Mouse (Mus musculus) midbrain, embryonic 14.5 days (tissue): ENCODE data around the gene Lrch1. TPM values are rescaled to one million over a fixed set of nuclear protein-coding genes. Genes with fewer than 3 reads are reported as not detected.

Experiments used
- ATAC-seq: fragments of 200-750 bp; cut with Nextera tagmentation; 2 replicates; pipeline ENCODE4 v1.8.0; 2017; ENCODE audit warnings: moderate number of reproducible peaks, moderate library complexity; ENCODE audit not compliant: low FRiP score, low TSS enrichment
- DNase-seq: peaks from one replicate; pipeline ENCODE4 v3.0.0-alpha.2; 2015
- H3K27ac ChIP-seq: fragments of 300-500 bp; sonication (generic); replicated peaks from 2 replicates; pipeline ENCODE4 v1.5.1; 2014; ENCODE audit warnings: mild to moderate bottlenecking, low read depth, low read length, moderate library complexity
- H3K27me3 ChIP-seq: fragments of 300-500 bp; sonication (generic); 2 replicates; pipeline ENCODE4 v1.6.1; 2014; ENCODE audit warnings: low read length, control low read depth, mixed read lengths; ENCODE audit not compliant: control insufficient read depth, insufficient read depth
- H3K36me3 ChIP-seq: fragments of 300-500 bp; sonication (generic); 2 replicates; pipeline ENCODE4 v1.6.1; 2014; ENCODE audit warnings: low read length, control low read depth; ENCODE audit not compliant: control insufficient read depth, insufficient read depth
- H3K4me1 ChIP-seq: fragments of 300-500 bp; sonication (generic); 2 replicates; pipeline ENCODE4 v1.6.1; 2014; ENCODE audit warnings: mild to moderate bottlenecking, antibody characterized with exemption, low read length, control low read depth; ENCODE audit not compliant: control insufficient read depth, insufficient read depth
- H3K4me2 ChIP-seq: fragments of 300-500 bp; sonication (generic); 2 replicates; pipeline ENCODE4 v1.6.1; 2014; ENCODE audit warnings: mild to moderate bottlenecking, low read length, moderate library complexity
- H3K4me3 ChIP-seq: fragments of 300-500 bp; sonication (generic); replicated peaks from 2 replicates; pipeline ENCODE4 v1.5.1; 2014; ENCODE audit warnings: low read depth, low read length
- H3K9ac ChIP-seq: fragments of 300-500 bp; sonication (generic); replicated peaks from 2 replicates; pipeline ENCODE4 v1.6.1; 2014; ENCODE audit warnings: mild to moderate bottlenecking, low read length, moderate library complexity
- H3K9me3 ChIP-seq: fragments of 300-500 bp; sonication (generic); 2 replicates; pipeline ENCODE4 v1.6.1; 2016; ENCODE audit warnings: low read length, control low read depth, mixed read lengths; ENCODE audit not compliant: control insufficient read depth
- WGBS: fragments of 180-500 bp; shearing (Covaris S2); extraction: QIAGEN DNeasy Blood & Tissue Kit; methylation state at CpG from one replicate; pipeline ENCODE4 v1.1.7; 2014; 5-methylcytosine and 5-hydroxymethylcytosine counted together
- polyA plus RNA-seq: library from polyadenylated mRNA; unstranded; fragments of >200 nt; fragmentation: Nextera tagmentation; extraction: Ambion mirVana; gene quantifications from 2 replicates; pipeline ENCODE4 v1.2.1, GENCODE M21; 2014

Gene Lrch1
- polyA plus RNA-seq, 1 experiment from 2014 or later, result 19.4 TPM

- no peak for DNase-seq
- Histone ChIP-seq H3K4me2 (no peak overlapping the region), H3K27me3 (no peaks in the 10 kb centered on the region), H3K9me3 (no peaks in the 10 kb centered on the region), H3K36me3 (no peaks in the 10 kb centered on the region), H3K27ac (no peak overlapping the region), H3K4me3 (no peak overlapping the region), H3K4me1 (no peaks in the 10 kb centered on the region), H3K9ac (no peak overlapping the region)
- WGBS, result 93% methylated on average over 5 of the region's 5 CpGs
- no peak for ATAC-seq
These were observed 35.4 kb upstream of the Lrch1 start for GRCm38 (mm10) chr14:74983079-74983478.

- no peaks in the 10 kb centered on the region for H3K36me3 ChIP-seq
- DNase-seq (no peak), ATAC-seq (no peak)
- 73% methylated on average over 3 of the region's 3 CpGs for WGBS
- H3K27me3 ChIP-seq, result no peaks in the 10 kb centered on the region
- H3K4me1 ChIP-seq, result no peaks in the 10 kb centered on the region
- H3K27ac ChIP-seq, result no peak overlapping the region
- H3K9ac ChIP-seq, result no peak overlapping the region
- H3K9me3 ChIP-seq, result no peaks in the 10 kb centered on the region
- H3K4me2 ChIP-seq, result no peak overlapping the region
- no peak overlapping the region for H3K4me3 ChIP-seq
These were observed 33.3 kb upstream of the Lrch1 start for GRCm38 (mm10) chr14:74981016-74981415.

- H3K27me3 ChIP-seq, result no peaks in the 10 kb centered on the region
- 76% methylated on average over 6 of the region's 6 CpGs for WGBS
- H3K27ac ChIP-seq, result no peak overlapping the region
- H3K9ac ChIP-seq, result no peak overlapping the region
- no peaks in the 10 kb centered on the region for H3K4me1 ChIP-seq
- no peak overlapping the region for H3K4me2 ChIP-seq
- no peak for DNase-seq
- ATAC-seq, result no peak
- no peaks in the 10 kb centered on the region for H3K9me3 ChIP-seq
- no peak overlapping the region for H3K4me3 ChIP-seq
- H3K36me3 ChIP-seq, result no peaks in the 10 kb centered on the region
These were observed 29.3 kb upstream of the Lrch1 start for GRCm38 (mm10) chr14:74976972-74977371.

GRCm38 (mm10) chr14:74974136-74974651 is 26.5 kb upstream of the Lrch1 start:
- Histone ChIP-seq H3K9ac (no peak overlapping the region), H3K36me3 (no peaks in the 10 kb centered on the region), H3K9me3 (no peaks in the 10 kb centered on the region), H3K27ac (no peak overlapping the region), H3K27me3 (no peaks in the 10 kb centered on the region), H3K4me3 (no peak overlapping the region), H3K4me1 (no peaks in the 10 kb centered on the region), H3K4me2 (no peak overlapping the region)
- DNase-seq, result no peak
- ATAC-seq, result no peak
- WGBS, result 80% methylated on average over 10 of the region's 10 CpGs

GRCm38 (mm10) chr14:74972687-74973086 is 25.0 kb upstream of the Lrch1 start:
- H3K4me3 ChIP-seq, result no peak overlapping the region
- WGBS, result 90% methylated on average over 5 of the region's 5 CpGs

GRCm38 (mm10) chr14:74972216-74972615 is 24.5 kb upstream of the Lrch1 start:
- Histone ChIP-seq H3K36me3 (no peaks in the 10 kb centered on the region), H3K9me3 (no peaks in the 10 kb centered on the region), H3K9ac (no peak overlapping the region), H3K4me2 (no peak overlapping the region), H3K4me1 (no peaks in the 10 kb centered on the region), H3K4me3 (no peak overlapping the region), H3K27me3 (no peaks in the 10 kb centered on the region), H3K27ac (no peak overlapping the region)
- DNase-seq (no peak), ATAC-seq (no peak)
- WGBS, result 84% methylated on average over 3 of the region's 3 CpGs

More at GRCm38 (mm10) chr14:74972687-74973086, 25.0 kb upstream of the Lrch1 start:
- DNase-seq (no peak), ATAC-seq (no peak)
- H3K27ac ChIP-seq, result no peak overlapping the region
- no peaks in the 10 kb centered on the region for H3K27me3 ChIP-seq
- no peaks in the 10 kb centered on the region for H3K9me3 ChIP-seq
- H3K4me2 ChIP-seq, result no peak overlapping the region
- H3K9ac ChIP-seq, result no peak overlapping the region
- H3K4me1 ChIP-seq, result no peaks in the 10 kb centered on the region
- H3K36me3 ChIP-seq, result no peaks in the 10 kb centered on the region

GRCm38 (mm10) chr14:74963402-74963764 is 15.7 kb upstream of the Lrch1 start:
- Histone ChIP-seq H3K4me2 (no peak overlapping the region), H3K27ac (no peak overlapping the region), H3K4me3 (no peak overlapping the region), H3K36me3 (no peaks in the 10 kb centered on the region), H3K27me3 (no peaks in the 10 kb centered on the region), H3K9ac (no peak overlapping the region), H3K9me3 (peaks cover 4% of the 10 kb centered on the region; the same call in 1 of the 2 replicates), H3K4me1 (no peaks in the 10 kb centered on the region)
- 81% methylated on average over 3 of the region's 3 CpGs for WGBS
- no peak for ATAC-seq
- DNase-seq, result no peak

- H3K4me3 ChIP-seq, result no peak overlapping the region
- WGBS, result 83% methylated on average over 8 of the region's 8 CpGs
- no peaks in the 10 kb centered on the region for H3K36me3 ChIP-seq
- DNase-seq, result no peak
- H3K27ac ChIP-seq, result no peak overlapping the region
- H3K27me3 ChIP-seq, result no peaks in the 10 kb centered on the region
- no peak overlapping the region for H3K4me2 ChIP-seq
- H3K9me3 ChIP-seq, result peaks cover 4% of the 10 kb centered on the region; the same call in 1 of the 2 replicates
- no peak for ATAC-seq
- H3K9ac ChIP-seq, result no peak overlapping the region
- H3K4me1 ChIP-seq, result no peaks in the 10 kb centered on the region
These were observed 15.2 kb upstream of the Lrch1 start for GRCm38 (mm10) chr14:74962713-74963401.

- ATAC-seq, result no peak
- no peak overlapping the region for H3K4me2 ChIP-seq
- no peak overlapping the region for H3K4me3 ChIP-seq
- H3K27me3 ChIP-seq, result no peaks in the 10 kb centered on the region
- no peak overlapping the region for H3K27ac ChIP-seq
- H3K9me3 ChIP-seq, result no peaks in the 10 kb centered on the region
- H3K4me1 ChIP-seq, result no peaks in the 10 kb centered on the region
- no peak for DNase-seq
- no peaks in the 10 kb centered on the region for H3K36me3 ChIP-seq
- no peak overlapping the region for H3K9ac ChIP-seq
- 87% methylated on average over 5 of the region's 5 CpGs for WGBS
These were observed 12.9 kb upstream of the Lrch1 start for GRCm38 (mm10) chr14:74960568-74960967.
